Mouse (Mus musculus): ENCODE data around the gene Stx12.

DNA sequence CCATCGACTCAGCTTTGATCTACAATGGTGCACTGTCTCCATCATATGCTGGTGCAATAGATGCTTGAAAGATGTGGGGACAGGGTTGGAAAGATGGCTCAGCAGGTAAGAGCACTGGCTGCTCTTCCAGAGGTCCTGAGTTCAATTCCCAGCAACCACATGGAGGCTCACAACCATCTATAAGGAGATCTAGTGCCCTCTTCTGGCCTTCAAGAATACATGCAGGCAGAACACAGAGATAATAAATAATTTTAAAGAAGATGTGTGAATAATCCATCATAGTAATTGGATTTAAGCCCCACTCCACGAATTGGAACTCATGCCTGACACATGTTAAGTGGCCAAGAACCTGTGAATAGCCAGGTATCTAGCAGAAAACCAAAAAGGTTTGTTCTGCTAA lies 65.9 kb downstream of the Stx12 start:
- TF ChIP-seq CTCF (IDR thresholded peaks at IDR 0.05; ENCODE audit: control insufficient read depth, insufficient read depth, insufficient replicate concordance, low read depth, low read length) (no peak), POLR2A (IDR thresholded peaks at IDR 0.05; ENCODE audit: control insufficient read depth, low read depth, low read length) (no peak)

All from testis, adult 2 months (tissue).